Mouse (Mus musculus) cerebellum, postnatal 10 days (tissue): Measurements from ENCODE around the gene 1700025G04Rik.

Source experiments
- DNase-seq, 2 experiments: peaks; one replicate each; pipeline ENCODE4 v3.0.0; 2021; ENCODE audit warnings: mixed read lengths in 2 of 2

Gene 1700025G04Rik

GRCm38 (mm10) chr1:152090018-152090553 lies at the start of gene 1700025G04Rik:
Gene 1700025G04Rik, minus strand, starts transcription at chr1:152090125.
- DNase-seq: peak; percentile 86 to 93

- no peak for DNase-seq
These were observed 49.6 kb upstream of the 1700025G04Rik start for GRCm38 (mm10) chr1:152139496-152139895.

GRCm38 (mm10) chr1:152130029-152130727 lies 40.3 kb upstream of the 1700025G04Rik start:
- peak; percentile 76 to 80 for DNase-seq

GRCm38 (mm10) chr1:152125451-152125850 lies 35.5 kb upstream of the 1700025G04Rik start:
- DNase-seq: no peak

- DNase-seq: no peak
These were observed 20.2 kb upstream of the 1700025G04Rik start for GRCm38 (mm10) chr1:152110123-152110522.

GRCm38 (mm10) chr1:152106136-152106535 lies 16.2 kb upstream of the 1700025G04Rik start:
- DNase-seq: no peak

- no peak for DNase-seq
These were observed 15.3 kb upstream of the 1700025G04Rik start for GRCm38 (mm10) chr1:152105246-152105645.

GRCm38 (mm10) chr1:152101746-152102145 lies 11.8 kb upstream of the 1700025G04Rik start:
- no peak for DNase-seq

- no peak for DNase-seq
These were observed 6.1 kb upstream of the 1700025G04Rik start for GRCm38 (mm10) chr1:152096045-152096444.

- DNase-seq: peak; percentile 69 to 70
These were observed 930 bp upstream of the 1700025G04Rik start for GRCm38 (mm10) chr1:152090564-152091545.

GRCm38 (mm10) chr1:152089526-152089925 lies 399 bp downstream of the 1700025G04Rik start:
- peak; percentile 74 to 77 for DNase-seq

GRCm38 (mm10) chr1:152088791-152089401 lies 1.0 kb downstream of the 1700025G04Rik start:
- DNase-seq: peak; percentile 70 to 71

GRCm38 (mm10) chr1:152088030-152088429 lies 1.9 kb downstream of the 1700025G04Rik start:
- peak in 1 of 2 experiments; percentile 22 for DNase-seq

- DNase-seq: no peak
These were observed 3.0 kb downstream of the 1700025G04Rik start for GRCm38 (mm10) chr1:152086951-152087350.

- peak; percentile 36 to 40 for DNase-seq
These were observed 4.4 kb downstream of the 1700025G04Rik start for GRCm38 (mm10) chr1:152085561-152085960.

GRCm38 (mm10) chr1:152084638-152085345 lies 5.1 kb downstream of the 1700025G04Rik start:
- DNase-seq: peak; percentile 73 to 75

GRCm38 (mm10) chr1:152081954-152082711 lies 7.8 kb downstream of the 1700025G04Rik start:
- no peak for DNase-seq

- no peak for DNase-seq
These were observed 8.8 kb downstream of the 1700025G04Rik start for GRCm38 (mm10) chr1:152081121-152081520.

- no peak for DNase-seq
These were observed 9.7 kb downstream of the 1700025G04Rik start for GRCm38 (mm10) chr1:152080244-152080643.

GRCm38 (mm10) chr1:152077171-152077715 lies 12.7 kb downstream of the 1700025G04Rik start:
- DNase-seq: no peak
